Mouse (Mus musculus) midbrain, embryonic 10.5 days (tissue): ENCODE measurements around the gene Oser1. TPM values are rescaled to one million over a fixed set of nuclear protein-coding genes. Genes with fewer than 3 reads are reported as not detected.

ENCODE experiments used
- DNase-seq: peaks from one replicate; pipeline ENCODE4 v3.0.0-alpha.2; 2017; ENCODE audit warnings: low spot score
- H3K27ac ChIP-seq: fragments of 300-500 bp; sonication (generic); replicated peaks from 2 replicates; pipeline ENCODE4 v1.5.1; 2016; ENCODE audit warnings: mild to moderate bottlenecking
- H3K27me3 ChIP-seq: fragments of 300-500 bp; sonication (generic); 2 replicates; pipeline ENCODE4 v1.6.1; 2016; ENCODE audit warnings: low read depth, mild to moderate bottlenecking; ENCODE audit not compliant: poor library complexity, severe bottlenecking
- H3K36me3 ChIP-seq: fragments of 300-500 bp; sonication (generic); 2 replicates; pipeline ENCODE4 v1.6.1; 2016; ENCODE audit warnings: mild to moderate bottlenecking, moderate library complexity
- H3K4me1 ChIP-seq: fragments of 300-500 bp; sonication (generic); 2 replicates; pipeline ENCODE4 v1.6.1; 2016
- H3K4me3 ChIP-seq: fragments of 300-500 bp; sonication (generic); 2 replicates; pipeline ENCODE4 v1.5.1; 2016; ENCODE audit warnings: mild to moderate bottlenecking, moderate library complexity
- H3K9me3 ChIP-seq: fragments of 300-500 bp; sonication (generic); replicated peaks from 2 replicates; pipeline ENCODE4 v1.6.1; 2016; ENCODE audit warnings: mild to moderate bottlenecking
- WGBS: fragments of 180-500 bp; shearing (Covaris S2); methylation state at CpG from one replicate; pipeline ENCODE4 v1.1.7; 2016; 5-methylcytosine and 5-hydroxymethylcytosine counted together
- polyA plus RNA-seq: library from polyadenylated mRNA; unstranded; fragments of >200 nt; fragmentation: Nextera tagmentation; extraction: Ambion mirVana; gene quantifications from 2 replicates; pipeline ENCODE4 v1.2.1, GENCODE M21; 2016

Oser1 gene
- polyA plus RNA-seq, 1 experiment from 2014 or later = 99.9 TPM

GRCm38 (mm10) chr2:163438619-163439451, 14.3 kb upstream of the Oser1 start:
- DNase-seq = peak; percentile 53
- Histone ChIP-seq H3K4me1 (peaks cover 34% of the 10 kb centered on the region), H3K27ac (peak overlapping the region; percentile 86), H3K4me3 (peak overlapping the region; percentile 82), H3K36me3 (no peaks in the 10 kb centered on the region), H3K27me3 (peaks cover 23% of the 10 kb centered on the region), H3K9me3 (no peaks in the 10 kb centered on the region)
- WGBS = 2% methylated on average over 30 of the region's 30 CpGs

- H3K27me3 ChIP-seq = peaks cover 23% of the 10 kb centered on the region
- WGBS = under 1% methylated on average over 18 of the region's 18 CpGs
- no peaks in the 10 kb centered on the region for H3K36me3 ChIP-seq
- H3K4me3 ChIP-seq = peak within 1 kb of the TSS; percentile 82
- H3K27ac ChIP-seq = peak within 1 kb of the TSS; percentile 86
- no peaks in the 10 kb centered on the region for H3K9me3 ChIP-seq
- H3K4me1 ChIP-seq = peaks cover 33% of the 10 kb centered on the region
- DNase-seq = peak; percentile 55
These were observed 13.7 kb upstream of the Oser1 start, which contains the start of gene Gdap1l1 for GRCm38 (mm10) chr2:163438246-163438618. Gdap1l1 (plus strand) TSS chr2:163438476.

- Histone ChIP-seq H3K27me3 (peaks cover 23% of the 10 kb centered on the region), H3K4me3 (peak overlapping the region; percentile 82), H3K4me1 (peaks cover 33% of the 10 kb centered on the region), H3K9me3 (no peaks in the 10 kb centered on the region), H3K27ac (peak overlapping the region; percentile 86), H3K36me3 (no peaks in the 10 kb centered on the region)
- DNase-seq = no peak
- 41% methylated on average over 4 of the region's 4 CpGs for WGBS
These were observed 13.3 kb upstream of the Oser1 start for GRCm38 (mm10) chr2:163437800-163438199.

- WGBS = 22% methylated on average over 4 of the region's 4 CpGs
- no peaks in the 10 kb centered on the region for H3K9me3 ChIP-seq
- peaks cover 22% of the 10 kb centered on the region for H3K4me1 ChIP-seq
- no peaks in the 10 kb centered on the region for H3K36me3 ChIP-seq
- H3K4me3 ChIP-seq = no peak overlapping the region
- H3K27ac ChIP-seq = no peak overlapping the region; the same call in 1 of the 2 replicates
- H3K27me3 ChIP-seq = peaks cover 20% of the 10 kb centered on the region
- no peak for DNase-seq
These were observed 9.5 kb upstream of the Oser1 start for GRCm38 (mm10) chr2:163433971-163434370.

GRCm38 (mm10) chr2:163431289-163431688, 6.8 kb upstream of the Oser1 start:
- H3K9me3 ChIP-seq = no peaks in the 10 kb centered on the region

GRCm38 (mm10) chr2:163428346-163429011, 4.0 kb upstream of the Oser1 start:
- 49% methylated on average over 4 of the region's 4 CpGs for WGBS
- H3K4me3 ChIP-seq = no peak overlapping the region
- peaks cover under 1% of the 10 kb centered on the region; the same call in 1 of the 2 replicates for H3K4me1 ChIP-seq
- peaks cover 3% of the 10 kb centered on the region; the same call in 1 of the 2 replicates for H3K36me3 ChIP-seq
- no peak overlapping the region for H3K27ac ChIP-seq
- no peaks in the 10 kb centered on the region for H3K27me3 ChIP-seq
- no peak for DNase-seq
- no peaks in the 10 kb centered on the region for H3K9me3 ChIP-seq

More at GRCm38 (mm10) chr2:163431289-163431688, 6.8 kb upstream of the Oser1 start:
- H3K36me3 ChIP-seq = no peaks in the 10 kb centered on the region
- WGBS = 91% methylated on average over 9 of the region's 9 CpGs
- no peak overlapping the region for H3K4me3 ChIP-seq
- no peak for DNase-seq
- no peak overlapping the region for H3K27ac ChIP-seq
- peaks cover 7% of the 10 kb centered on the region for H3K4me1 ChIP-seq
- no peaks in the 10 kb centered on the region for H3K27me3 ChIP-seq

GRCm38 (mm10) chr2:163422895-163423660, 1.4 kb downstream of the Oser1 start:
- Histone ChIP-seq H3K27ac (no peak overlapping the region), H3K4me1 (peaks cover 18% of the 10 kb centered on the region), H3K9me3 (no peaks in the 10 kb centered on the region), H3K27me3 (no peaks in the 10 kb centered on the region), H3K4me3 (no peak overlapping the region), H3K36me3 (peaks cover 12% of the 10 kb centered on the region)
- no peak for DNase-seq
- 87% methylated on average over 9 of the region's 9 CpGs for WGBS

GRCm38 (mm10) chr2:163420366-163420886, 4.1 kb downstream of the Oser1 start:
- WGBS = 43% methylated on average over 10 of the region's 10 CpGs

GRCm38 (mm10) chr2:163419346-163420045, 5.0 kb downstream of the Oser1 start:
- H3K4me1 ChIP-seq = peaks cover 28% of the 10 kb centered on the region
- H3K9me3 ChIP-seq = no peaks in the 10 kb centered on the region
- no peaks in the 10 kb centered on the region for H3K27me3 ChIP-seq
- peak; percentile 99 for DNase-seq
- WGBS = under 1% methylated on average over 69 of the region's 71 CpGs
- peak overlapping the region; percentile 97 for H3K4me3 ChIP-seq
- peaks cover 23% of the 10 kb centered on the region for H3K36me3 ChIP-seq
- peak overlapping the region; percentile 90 for H3K27ac ChIP-seq

More at GRCm38 (mm10) chr2:163420366-163420886, 4.1 kb downstream of the Oser1 start:
- H3K4me3 ChIP-seq = peak overlapping the region; percentile 97
- DNase-seq = no peak
- H3K4me1 ChIP-seq = peaks cover 28% of the 10 kb centered on the region
- peaks cover 14% of the 10 kb centered on the region for H3K36me3 ChIP-seq
- H3K9me3 ChIP-seq = no peaks in the 10 kb centered on the region
- peak overlapping the region; percentile 90 for H3K27ac ChIP-seq
- H3K27me3 ChIP-seq = no peaks in the 10 kb centered on the region

GRCm38 (mm10) chr2:163418841-163419345, 5.6 kb downstream of the Oser1 start:
- no peaks in the 10 kb centered on the region for H3K9me3 ChIP-seq
- under 1% methylated on average over 48 of the region's 50 CpGs for WGBS
- peak; percentile 71 for DNase-seq
- peaks cover 28% of the 10 kb centered on the region for H3K4me1 ChIP-seq
- no peaks in the 10 kb centered on the region for H3K27me3 ChIP-seq
- peak overlapping the region; percentile 90 for H3K27ac ChIP-seq
- H3K36me3 ChIP-seq = peaks cover 25% of the 10 kb centered on the region
- H3K4me3 ChIP-seq = peak overlapping the region; percentile 97

- Histone ChIP-seq H3K9me3 (no peaks in the 10 kb centered on the region), H3K27ac (no peak overlapping the region), H3K27me3 (no peaks in the 10 kb centered on the region), H3K4me3 (peak overlapping the region; percentile 97), H3K36me3 (peaks cover 29% of the 10 kb centered on the region), H3K4me1 (peaks cover 28% of the 10 kb centered on the region)
- no peak for DNase-seq
These were observed 6.7 kb downstream of the Oser1 start for GRCm38 (mm10) chr2:163417830-163418229.
